Mouse (Mus musculus) testis, postnatal 10 days (tissue): ENCODE results near the gene Macrod1.

Experiments used
- DNase-seq: peaks from one replicate; pipeline ENCODE4 v3.0.0; 2021; ENCODE audit warnings: low spot score

Macrod1 gene

GRCm38 (mm10) chr19:7113574-7113973, 57.0 kb downstream of the Macrod1 start:
- no peak for DNase-seq

- DNase-seq: no peak
Observed at GRCm38 (mm10) chr19:7116038-7116731, 59.6 kb downstream of the Macrod1 start.

GRCm38 (mm10) chr19:7117141-7117540, 60.5 kb downstream of the Macrod1 start:
- no peak for DNase-seq

GRCm38 (mm10) chr19:7117653-7118307, 61.2 kb downstream of the Macrod1 start:
- no peak for DNase-seq

- no peak for DNase-seq
Observed at GRCm38 (mm10) chr19:7121252-7121651, 64.6 kb downstream of the Macrod1 start.

- no peak for DNase-seq
Observed at GRCm38 (mm10) chr19:7122277-7122676, 65.7 kb downstream of the Macrod1 start.

- DNase-seq: no peak
Observed at GRCm38 (mm10) chr19:7122698-7123306, 66.2 kb downstream of the Macrod1 start.

GRCm38 (mm10) chr19:7125526-7126156, 69.0 kb downstream of the Macrod1 start:
- no peak for DNase-seq

- no peak for DNase-seq
Observed at GRCm38 (mm10) chr19:7126209-7126608, 69.6 kb downstream of the Macrod1 start.

GRCm38 (mm10) chr19:7126933-7127332, 70.3 kb downstream of the Macrod1 start:
- no peak for DNase-seq

GRCm38 (mm10) chr19:7128551-7129475, 72.2 kb downstream of the Macrod1 start:
- no peak for DNase-seq

GRCm38 (mm10) chr19:7130317-7130716, 73.7 kb downstream of the Macrod1 start:
- no peak for DNase-seq

- no peak for DNase-seq
Observed at GRCm38 (mm10) chr19:7133436-7133835, 76.8 kb downstream of the Macrod1 start.

- no peak for DNase-seq
Observed at GRCm38 (mm10) chr19:7134631-7135091, 78.1 kb downstream of the Macrod1 start.

GRCm38 (mm10) chr19:7135525-7135924, 78.9 kb downstream of the Macrod1 start:
- DNase-seq: peak; percentile 71

- DNase-seq: no peak
Observed at GRCm38 (mm10) chr19:7136016-7136415, 79.4 kb downstream of the Macrod1 start.

- no peak for DNase-seq
Observed at GRCm38 (mm10) chr19:7136714-7137498, 80.3 kb downstream of the Macrod1 start.

- DNase-seq: no peak
Observed at GRCm38 (mm10) chr19:7138327-7138726, 81.7 kb downstream of the Macrod1 start.

GRCm38 (mm10) chr19:7139321-7139720, 82.7 kb downstream of the Macrod1 start:
- no peak for DNase-seq

- no peak for DNase-seq
Observed at GRCm38 (mm10) chr19:7140373-7140772, 83.8 kb downstream of the Macrod1 start.
